ENCODE assay signal across 20 mouse cellular contexts in the genomic region with DNA sequence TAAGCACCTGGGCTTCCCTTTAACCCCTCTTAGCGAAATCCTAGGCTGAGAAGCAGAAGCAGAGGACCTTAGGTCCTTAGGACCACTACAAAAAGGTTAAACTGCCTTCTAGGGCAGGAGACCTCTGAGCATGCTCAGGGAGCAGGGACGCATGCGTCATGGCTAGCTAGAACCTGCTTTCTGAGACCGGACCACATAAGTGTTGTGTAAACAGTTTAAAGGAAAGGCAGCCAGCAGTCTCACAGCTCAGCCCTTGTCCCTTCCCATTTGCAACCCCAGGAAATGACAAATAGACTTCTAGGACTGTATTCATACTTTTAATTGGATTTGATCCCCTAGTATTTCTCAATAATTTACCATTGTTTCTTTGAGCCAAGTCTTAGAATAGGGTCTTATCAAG. TPM values are rescaled to one million over a fixed set of nuclear protein-coding genes. Genes with fewer than 3 reads are reported as not detected.
DNase-seq lines count a peak whose midpoint lies in the region; ATAC-seq lines count a peak whose summit lies in the region.
"Had no signal": no experiment of that assay in that cellular context is flagged by ENCODE, and none has a peak within 500 bp of the region (broad histone marks: within the 10 kb centered on the region; RNA-seq: fewer than 3 reads in every experiment).

No protein-coding gene starts in this region.

- no peak overlapping the region for H3K9ac ChIP-seq in liver, embryonic 15.5 days
- H3K9ac ChIP-seq: embryonic facial prominence, embryonic 15.5 days; forebrain, embryonic 13.5 days; heart, embryonic 13.5 days; hindbrain, embryonic 15.5 days had no signal

- peak overlapping the region; percentile 64; the same call in 1 of the 2 replicates for H3K27ac ChIP-seq in brown adipose tissue, adult 24 weeks (replicated peaks; ENCODE audit: low read depth, low read length)
- 0 out of 2 replicates have a peak overlapping the region, but pooled peaks have one; percentile 76 for H3K27ac ChIP-seq in liver, embryonic 15.5 days (replicated peaks)
- H3K27ac ChIP-seq: embryonic facial prominence, embryonic 15.5 days; forebrain, embryonic 13.5 days; hindbrain, embryonic 15.5 days had no signal

- no peaks in the 10 kb centered on the region for H3K9me3 ChIP-seq in liver, embryonic 15.5 days (replicated peaks)
- H3K9me3 ChIP-seq: embryonic facial prominence, embryonic 15.5 days; forebrain, embryonic 13.5 days; heart, embryonic 13.5 days; hindbrain, embryonic 15.5 days had no signal

- no peak overlapping the region for H3K4me3 ChIP-seq in brown adipose tissue, adult 24 weeks (ENCODE audit: insufficient read depth, low read depth, low read length)
- H3K4me3 ChIP-seq in liver, embryonic 15.5 days (replicated peaks) = no peak overlapping the region
- H3K4me3 ChIP-seq: embryonic facial prominence, embryonic 15.5 days; forebrain, embryonic 13.5 days; heart, embryonic 13.5 days; hindbrain, embryonic 15.5 days had no signal

- WGBS in liver, embryonic 15.5 days (ENCODE audit: insufficient replicate concordance) = 54% methylated on average over 4 of the region's 4 CpGs

- DNase-seq in kidney, postnatal 14 days = peak; percentile 34
- no peak for DNase-seq in kidney, postnatal 4 days
- DNase-seq in lung, postnatal 4 days = peak; percentile 66 to 85
- DNase-seq in frontal cortex, postnatal 14 days (ENCODE audit: low spot score in 2 of 2) = no peak
- no peak for DNase-seq in left cerebral cortex, postnatal 36 days (ENCODE audit: low spot score in 2 of 2)
- no peak for DNase-seq in layer of hippocampus, adult 8-10 months (ENCODE audit: low spot score in 2 of 2)
- DNase-seq: cerebellum, postnatal 36 days; gastrocnemius, postnatal 14 days; thymus, postnatal 14 days had no signal

- intact Hi-C loops in left cerebral cortex, postnatal 36 days (cut with DNase I) = no loop called here

- no peaks in the 10 kb centered on the region for H3K27me3 ChIP-seq in liver, embryonic 15.5 days
- H3K27me3 ChIP-seq: CH12.LX; embryonic facial prominence, embryonic 15.5 days; hindbrain, embryonic 15.5 days; Patski had no signal

- H3K4me1 ChIP-seq in brown adipose tissue, adult 24 weeks (ENCODE audit: control insufficient read depth, insufficient read depth, insufficient read length, low read length) = peaks cover 20% of the 10 kb centered on the region; the same call in 1 of the 2 replicates
- H3K4me1 ChIP-seq in liver, embryonic 15.5 days (replicated peaks) = peaks cover 58% of the 10 kb centered on the region

- no peak for ATAC-seq in liver, embryonic 15.5 days (ENCODE audit: insufficient read depth)
- ATAC-seq: forebrain, embryonic 13.5 days; Patski had no signal

- H3K36me3 ChIP-seq in liver, embryonic 15.5 days (replicated peaks) = no peaks in the 10 kb centered on the region
- H3K36me3 ChIP-seq: embryonic facial prominence, embryonic 15.5 days; heart, embryonic 13.5 days; hindbrain, embryonic 15.5 days had no signal

- H3K4me2 ChIP-seq in liver, embryonic 15.5 days = no peak overlapping the region
- H3K4me2 ChIP-seq: embryonic facial prominence, embryonic 15.5 days; forebrain, embryonic 13.5 days; heart, embryonic 13.5 days; hindbrain, embryonic 15.5 days had no signal

RNA-seq across cellular contexts. Expression of a gene that starts 0.9 kb away (rescaled TPM):
- polyA plus RNA-seq in brown adipose tissue, adult 24 weeks (2012; ENCODE audit: insufficient read depth, insufficient read length, missing spikeins) = 1,796 and 2,267 TPM in 2 replicates
- polyA plus RNA-seq in liver, embryonic 15.5 days (2015; fragmentation: Nextera tagmentation; extraction: Ambion mirVana) = 1,291 and 1,714 TPM in 2 replicates
- total RNA-seq in left cerebral cortex, postnatal 36 days (2021) = 100 to 1,000 TPM; 352 to 416 TPM
- total RNA-seq in layer of hippocampus, adult 8-10 months (2022) = 100 to 1,000 TPM; 286 to 315 (median 301) TPM

RNA-seq across cellular contexts. Expression of a gene that starts 20.7 kb away (rescaled TPM):
- not detected in 2 replicates for polyA plus RNA-seq in brown adipose tissue, adult 24 weeks (2012; ENCODE audit: insufficient read depth, insufficient read length, missing spikeins)
- 0.18 TPM in 1 of 2 replicates, not detected in the other for polyA plus RNA-seq in liver, embryonic 15.5 days (2015; fragmentation: Nextera tagmentation; extraction: Ambion mirVana)
- not detected for total RNA-seq in left cerebral cortex, postnatal 36 days (2021)
- total RNA-seq in layer of hippocampus, adult 8-10 months (2022) = not detected
- total RNA-seq: adrenal gland, adult 18-20 months; CH12.LX; gastrocnemius, postnatal 14 days; left cerebral cortex, postnatal 25 days; megakaryocyte-erythroid progenitor cell, adult 5-6 weeks had no signal
- polyA plus RNA-seq: embryonic facial prominence, embryonic 15.5 days; forebrain, embryonic 13.5 days; heart, embryonic 13.5 days; Patski had no signal

RNA-seq across cellular contexts. Expression of a gene that starts 44.4 kb away (rescaled TPM):
- 17.6 and 24.3 TPM in 2 replicates for polyA plus RNA-seq in brown adipose tissue, adult 24 weeks (2012; ENCODE audit: insufficient read depth, insufficient read length, missing spikeins)
- polyA plus RNA-seq in liver, embryonic 15.5 days (2015; fragmentation: Nextera tagmentation; extraction: Ambion mirVana) = 25.4 and 26.3 TPM in 2 replicates
- total RNA-seq in left cerebral cortex, postnatal 36 days (2021) = 10 to 100 TPM; 36.9 to 40.3 TPM
- 10 to 100 TPM; 34.4 to 40.6 (median 36.0) TPM for total RNA-seq in layer of hippocampus, adult 8-10 months (2022)

RNA-seq across cellular contexts. Expression of a gene that starts 44.5 kb away (rescaled TPM):
- polyA plus RNA-seq in brown adipose tissue, adult 24 weeks (2012; ENCODE audit: insufficient read depth, insufficient read length, missing spikeins) = 11.9 and 13.5 TPM in 2 replicates
- polyA plus RNA-seq in liver, embryonic 15.5 days (2015; fragmentation: Nextera tagmentation; extraction: Ambion mirVana) = 6.7 and 7.5 TPM in 2 replicates
- total RNA-seq in left cerebral cortex, postnatal 36 days (2021) = 10 to 100 TPM; 13.8 to 16.6 TPM
- 10 to 100 TPM; 15.9 to 22.1 (median 17.5) TPM for total RNA-seq in layer of hippocampus, adult 8-10 months (2022)

Comparison
In these comparisons a context has a peak if more than half of its experiments do, and no peak if none do; other contexts are left out.
1. DNase-seq: peak in kidney, postnatal 14 days (single experiment) and lung, postnatal 4 days (2 of 2); none in kidney, postnatal 4 days (0 of 2), frontal cortex, postnatal 14 days (0 of 2), left cerebral cortex, postnatal 36 days (0 of 2) and layer of hippocampus, adult 8-10 months (0 of 2).